Mouse (Mus musculus): ENCODE data around the gene Ier2. TPM values are rescaled to one million over a fixed set of nuclear protein-coding genes. Genes with fewer than 3 reads are reported as not detected.

The Ier2 gene
- polyA plus RNA-seq, 1 experiment from 2014 or later: 43.3 TPM

DNA sequence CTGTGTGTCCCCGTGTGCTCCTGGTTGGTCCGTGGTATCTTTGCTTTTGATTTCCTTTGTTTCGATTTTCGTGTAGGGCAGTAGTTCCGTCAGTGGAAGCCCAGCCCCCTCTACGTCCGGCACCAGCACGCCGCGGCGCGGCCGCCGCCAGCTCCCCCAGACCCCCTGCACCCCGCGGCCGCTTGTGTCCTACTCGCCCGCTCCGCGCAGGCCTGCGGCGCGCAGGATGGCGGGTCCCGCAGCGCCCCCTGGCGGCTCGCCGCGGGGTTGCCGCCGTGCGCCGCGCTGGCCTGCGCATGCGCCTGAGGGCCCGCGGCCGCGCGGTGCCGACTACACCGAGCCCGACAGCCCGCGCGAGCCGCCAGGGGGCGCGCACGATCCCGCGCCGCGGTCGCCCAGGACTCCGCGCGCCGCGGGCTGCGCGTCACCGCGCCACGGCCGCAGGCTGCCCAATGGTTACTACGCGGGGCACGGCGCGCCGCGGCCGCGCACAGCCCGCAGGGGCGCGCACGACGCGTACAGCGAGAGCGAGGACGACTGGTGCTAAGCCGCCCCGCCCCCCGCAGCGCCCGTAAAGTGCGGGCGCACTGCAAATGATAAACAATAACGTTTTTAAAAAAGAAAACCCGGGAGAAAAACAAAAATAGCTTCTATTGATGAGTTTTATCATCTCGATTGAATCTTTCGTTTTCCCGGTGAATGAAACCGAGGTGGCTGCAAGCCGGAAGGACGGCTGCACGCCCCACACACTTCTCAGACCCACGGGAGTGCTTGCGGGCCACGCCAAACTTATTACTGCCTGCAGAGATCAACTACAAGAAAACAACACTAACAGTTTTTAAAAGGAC is 23.3 kb downstream of the Ier2 start:
- Histone ChIP-seq H3K27me3 (ENCODE audit: control insufficient read depth, insufficient read depth, low read length) (no peaks in the 10 kb centered on the region), H3K9ac (ENCODE audit: low read length) (peak overlapping the region; percentile 77), H3K36me3 (ENCODE audit: control insufficient read depth, insufficient read depth) (no peaks in the 10 kb centered on the region), H3K27ac (ENCODE audit: low read length) (peak overlapping the region; percentile 87), H3K4me3 (ENCODE audit: low read length) (peak overlapping the region; percentile 68), H3K9me3 (replicated peaks; ENCODE audit: control insufficient read depth, low read length) (no peaks in the 10 kb centered on the region), H3K4me2 (ENCODE audit: low read depth, low read length) (peak overlapping the region; percentile 72), H3K4me1 (ENCODE audit: control insufficient read depth, insufficient read depth, low read length) (peaks cover 22% of the 10 kb centered on the region)
- ATAC-seq (replicated peaks; ENCODE audit: extremely low read depth, insufficient read depth, low FRiP score): peak; percentile 95
- under 1% methylated on average over 99 of the region's 106 CpGs for WGBS

DNA sequence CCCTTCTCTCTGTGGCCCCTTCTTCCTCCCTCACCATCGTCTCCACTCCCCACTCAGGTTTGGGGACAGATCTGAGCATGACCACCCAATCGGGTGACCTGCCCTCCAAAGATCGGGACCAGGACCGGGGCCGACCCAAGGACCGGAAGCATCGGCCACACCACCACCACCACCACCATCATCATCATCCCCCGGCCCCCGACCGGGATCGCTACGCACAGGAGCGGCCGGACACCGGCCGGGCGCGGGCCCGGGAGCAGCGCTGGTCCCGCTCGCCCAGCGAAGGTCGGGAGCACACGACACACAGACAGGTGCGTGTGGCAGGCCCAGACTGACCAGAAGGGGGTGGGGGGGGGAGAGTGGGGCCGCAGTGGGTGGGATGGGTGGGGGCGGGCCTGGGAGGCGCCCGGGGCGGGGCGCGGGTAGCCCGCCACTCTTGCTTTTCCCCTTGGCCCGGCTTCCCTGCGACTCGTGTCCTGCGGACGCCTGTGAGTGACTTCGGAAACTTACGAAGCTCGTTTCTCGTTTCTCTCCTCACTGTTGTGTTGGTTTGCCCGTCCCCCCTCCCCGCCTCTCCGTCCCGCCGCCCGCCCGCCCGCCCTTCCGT is 24.0 kb downstream of the Ier2 start:
- Histone ChIP-seq H3K27me3 (ENCODE audit: control insufficient read depth, insufficient read depth, low read length) (no peaks in the 10 kb centered on the region), H3K9me3 (replicated peaks; ENCODE audit: control insufficient read depth, low read length) (no peaks in the 10 kb centered on the region), H3K4me3 (ENCODE audit: low read length) (peak overlapping the region; percentile 67), H3K4me2 (ENCODE audit: low read depth, low read length) (peak overlapping the region; percentile 72), H3K27ac (ENCODE audit: low read length) (peak overlapping the region; percentile 87), H3K36me3 (ENCODE audit: control insufficient read depth, insufficient read depth) (no peaks in the 10 kb centered on the region), H3K4me1 (ENCODE audit: control insufficient read depth, insufficient read depth, low read length) (peaks cover 22% of the 10 kb centered on the region), H3K9ac (ENCODE audit: low read length) (peak overlapping the region; percentile 68)
- WGBS: under 1% methylated on average over 51 of the region's 52 CpGs
- ATAC-seq (replicated peaks; ENCODE audit: extremely low read depth, insufficient read depth, low FRiP score): peak; percentile 25

DNA sequence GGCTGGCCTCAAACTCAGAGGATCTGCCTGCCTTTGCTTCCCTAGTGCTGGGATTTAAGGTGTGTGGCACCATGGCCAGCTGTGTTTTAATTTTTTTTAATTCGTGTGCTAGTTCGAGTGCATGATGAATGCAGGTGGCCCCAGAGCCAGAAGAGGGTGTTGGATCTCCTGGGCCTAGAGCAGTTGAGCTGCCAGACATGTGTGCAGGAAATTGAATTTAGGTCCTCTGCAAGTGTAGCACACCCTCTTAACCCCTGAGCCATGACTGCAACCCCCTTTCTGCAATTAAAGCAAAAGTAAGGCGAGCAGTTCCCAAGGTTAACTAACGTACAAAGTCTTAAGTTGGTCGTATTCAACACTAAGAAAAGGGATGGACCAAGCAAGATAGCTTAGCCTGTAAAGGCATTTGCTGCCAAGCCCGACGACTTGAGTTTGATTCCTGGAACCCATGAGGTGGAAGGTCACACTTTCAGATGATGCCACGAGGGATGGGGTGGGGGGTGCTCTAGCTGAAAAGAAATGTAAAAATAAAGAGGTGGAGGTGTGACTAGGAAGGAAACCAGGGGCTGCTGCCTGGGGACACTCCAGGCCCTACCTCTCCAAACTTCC is 24.6 kb downstream of the Ier2 start:
- no peak for ATAC-seq (replicated peaks; ENCODE audit: extremely low read depth, insufficient read depth, low FRiP score)
- Histone ChIP-seq H3K27ac (ENCODE audit: low read length) (no peak overlapping the region), H3K4me2 (ENCODE audit: low read depth, low read length) (peak overlapping the region; percentile 72), H3K9me3 (replicated peaks; ENCODE audit: control insufficient read depth, low read length) (no peaks in the 10 kb centered on the region), H3K4me3 (ENCODE audit: low read length) (peak overlapping the region; percentile 67), H3K27me3 (ENCODE audit: control insufficient read depth, insufficient read depth, low read length) (no peaks in the 10 kb centered on the region), H3K36me3 (ENCODE audit: control insufficient read depth, insufficient read depth) (no peaks in the 10 kb centered on the region), H3K9ac (ENCODE audit: low read length) (peak overlapping the region; percentile 68), H3K4me1 (ENCODE audit: control insufficient read depth, insufficient read depth, low read length) (peaks cover 22% of the 10 kb centered on the region)
- 48% methylated on average over 8 of the region's 8 CpGs for WGBS

DNA sequence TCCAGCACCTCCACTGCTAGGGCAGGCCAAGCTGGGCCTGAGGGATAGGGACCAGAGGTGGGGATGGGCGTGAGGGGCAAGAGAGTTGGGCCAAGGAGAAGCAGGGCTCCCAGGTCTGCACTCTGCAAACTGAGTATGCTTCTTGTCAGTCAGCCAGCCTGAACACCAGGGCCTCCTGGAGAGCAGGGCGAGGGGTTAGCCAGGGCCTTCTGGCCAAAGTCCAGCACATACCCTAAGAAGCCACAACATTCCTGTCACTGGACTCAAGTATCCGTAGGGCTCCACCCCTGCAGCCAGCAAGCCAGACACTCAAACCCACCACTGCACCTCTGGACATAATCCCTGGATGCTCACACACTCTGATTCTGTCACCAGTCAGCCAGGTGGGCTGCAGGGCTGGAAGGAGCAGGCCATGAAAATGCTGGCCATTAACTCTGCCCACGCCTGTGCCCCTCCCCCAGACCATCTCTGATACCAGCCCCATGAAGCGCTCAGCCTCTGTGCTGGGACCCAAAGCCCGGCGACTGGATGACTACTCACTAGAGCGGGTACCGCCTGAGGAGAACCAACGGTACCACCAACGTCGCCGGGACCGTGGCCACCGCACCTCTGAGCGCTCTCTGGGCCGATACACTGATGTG is 26.5 kb downstream of the Ier2 start:
- Histone ChIP-seq H3K4me3 (ENCODE audit: low read length) (no peak overlapping the region), H3K4me1 (ENCODE audit: control insufficient read depth, insufficient read depth, low read length) (peaks cover 22% of the 10 kb centered on the region), H3K9me3 (replicated peaks; ENCODE audit: control insufficient read depth, low read length) (no peaks in the 10 kb centered on the region), H3K9ac (ENCODE audit: low read length) (no peak overlapping the region; the same call in 1 of the 2 replicates), H3K27ac (ENCODE audit: low read length) (no peak overlapping the region), H3K36me3 (ENCODE audit: control insufficient read depth, insufficient read depth) (no peaks in the 10 kb centered on the region), H3K27me3 (ENCODE audit: control insufficient read depth, insufficient read depth, low read length) (no peaks in the 10 kb centered on the region), H3K4me2 (ENCODE audit: low read depth, low read length) (no peak overlapping the region)
- no peak for ATAC-seq (replicated peaks; ENCODE audit: extremely low read depth, insufficient read depth, low FRiP score)
- 78% methylated on average over 17 of the region's 17 CpGs for WGBS

DNA sequence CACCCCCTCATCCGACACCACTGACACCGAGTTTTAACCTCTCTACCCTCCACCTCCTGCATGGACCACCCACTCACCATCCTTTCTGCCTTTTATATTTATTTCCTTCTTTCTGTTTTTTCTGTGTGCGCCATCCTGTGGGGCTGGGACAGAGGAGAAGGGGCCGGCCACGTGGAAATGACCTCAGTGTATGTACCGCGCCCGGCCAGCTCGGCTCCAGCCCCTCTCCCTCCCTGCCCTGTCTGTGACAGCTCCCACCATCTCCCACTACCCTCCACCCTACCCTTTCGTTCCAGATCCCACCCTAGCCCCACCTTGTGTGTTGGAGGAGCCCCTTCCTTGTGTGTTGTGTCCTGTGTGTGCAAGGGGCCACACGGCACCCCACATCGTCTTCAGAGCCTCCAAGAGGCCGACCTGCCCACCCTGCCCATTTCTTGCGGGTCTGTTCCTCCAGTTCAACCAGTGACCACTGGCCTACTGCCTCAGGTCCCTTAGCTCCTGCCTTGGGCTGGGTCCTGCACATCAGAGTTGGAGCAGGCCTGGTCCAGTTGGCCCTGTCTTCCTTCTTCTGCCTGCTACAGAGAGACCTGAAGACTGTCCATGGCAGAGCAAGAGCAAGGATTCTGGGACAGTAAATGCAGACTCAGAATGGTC is 27.1 kb downstream of the Ier2 start:
- H3K4me3 ChIP-seq (ENCODE audit: low read length): no peak overlapping the region
- no peaks in the 10 kb centered on the region for H3K36me3 ChIP-seq (ENCODE audit: control insufficient read depth, insufficient read depth)
- H3K27me3 ChIP-seq (ENCODE audit: control insufficient read depth, insufficient read depth, low read length): no peaks in the 10 kb centered on the region
- 77% methylated on average over 14 of the region's 14 CpGs for WGBS
- no peak overlapping the region for H3K4me2 ChIP-seq (ENCODE audit: low read depth, low read length)
- no peaks in the 10 kb centered on the region for H3K9me3 ChIP-seq (replicated peaks; ENCODE audit: control insufficient read depth, low read length)
- no peak overlapping the region for H3K27ac ChIP-seq (ENCODE audit: low read length)
- peaks cover 22% of the 10 kb centered on the region for H3K4me1 ChIP-seq (ENCODE audit: control insufficient read depth, insufficient read depth, low read length)
- H3K9ac ChIP-seq (ENCODE audit: low read length): peak overlapping the region; percentile 11; the same call in 1 of the 2 replicates
- ATAC-seq (replicated peaks; ENCODE audit: extremely low read depth, insufficient read depth, low FRiP score): no peak

DNA sequence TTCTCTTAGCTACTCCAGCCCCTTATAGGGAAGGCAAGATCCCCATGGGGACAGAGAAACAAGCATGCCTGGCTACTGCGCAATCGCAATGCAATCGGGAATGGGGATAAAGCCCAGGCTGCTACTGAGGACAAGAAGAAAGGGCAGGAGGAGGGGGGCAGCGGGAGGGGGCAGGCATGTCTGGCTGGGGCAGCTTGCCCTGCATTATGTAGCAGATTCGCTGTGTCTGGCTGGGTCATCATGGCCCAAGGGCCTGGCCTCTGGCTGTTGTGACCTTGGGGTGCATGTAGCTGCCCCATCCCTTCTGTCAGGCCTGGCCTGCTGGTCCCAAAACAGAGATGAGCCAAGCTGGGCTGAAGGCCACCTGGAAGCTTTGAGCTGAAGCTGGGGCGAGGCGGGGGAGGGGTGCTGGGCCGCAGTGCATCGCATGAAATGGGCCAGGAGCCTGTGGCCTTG is 27.8 kb downstream of the Ier2 start:
- Histone ChIP-seq H3K9me3 (replicated peaks; ENCODE audit: control insufficient read depth, low read length) (no peaks in the 10 kb centered on the region), H3K4me2 (ENCODE audit: low read depth, low read length) (no peak overlapping the region), H3K4me3 (ENCODE audit: low read length) (no peak overlapping the region), H3K27ac (ENCODE audit: low read length) (no peak overlapping the region), H3K27me3 (ENCODE audit: control insufficient read depth, insufficient read depth, low read length) (no peaks in the 10 kb centered on the region), H3K4me1 (ENCODE audit: control insufficient read depth, insufficient read depth, low read length) (peaks cover 20% of the 10 kb centered on the region), H3K36me3 (ENCODE audit: control insufficient read depth, insufficient read depth) (no peaks in the 10 kb centered on the region), H3K9ac (ENCODE audit: low read length) (no peak overlapping the region; the same call in 1 of the 2 replicates)
- 37% methylated on average over 9 of the region's 9 CpGs for WGBS
- ATAC-seq (replicated peaks; ENCODE audit: extremely low read depth, insufficient read depth, low FRiP score): no peak

DNA sequence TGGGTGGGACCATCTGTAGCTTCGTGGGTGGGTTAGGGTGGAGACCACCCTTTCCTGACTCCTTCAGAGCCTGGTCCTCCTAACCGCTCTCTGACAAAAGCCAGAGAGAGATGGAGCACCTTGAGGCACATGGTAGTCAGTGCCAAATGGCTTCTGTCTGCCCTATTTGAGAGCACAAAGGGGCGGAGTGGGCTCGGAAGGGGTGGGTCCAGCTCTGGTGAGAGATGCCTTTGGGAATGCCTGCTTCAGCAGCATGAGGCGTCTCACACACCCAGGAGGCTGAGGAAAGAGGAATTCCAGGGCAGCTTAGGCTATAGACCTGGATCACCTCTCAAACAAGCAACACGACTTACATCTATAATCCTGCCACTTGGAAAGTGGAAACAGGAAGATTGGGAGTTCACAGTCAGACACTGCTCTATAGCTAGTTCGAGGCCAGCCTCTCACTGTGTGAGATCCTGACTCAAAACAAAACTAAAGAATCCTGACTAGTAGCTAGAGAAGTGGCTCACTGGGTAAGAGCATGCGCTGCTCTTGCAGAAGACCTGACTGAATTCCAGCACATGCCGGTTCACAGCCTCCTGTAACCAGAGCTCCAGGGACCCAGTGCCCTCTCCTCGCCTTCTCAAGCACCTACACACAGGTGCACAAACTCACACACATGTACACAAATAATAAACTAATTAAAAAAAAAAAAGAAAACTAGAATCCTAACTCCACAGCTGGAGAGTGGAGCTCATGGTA is 28.6 kb downstream of the Ier2 start:
- H3K36me3 ChIP-seq (ENCODE audit: control insufficient read depth, insufficient read depth): no peaks in the 10 kb centered on the region
- no peak overlapping the region for H3K4me3 ChIP-seq (ENCODE audit: low read length)
- H3K9ac ChIP-seq (ENCODE audit: low read length): no peak overlapping the region
- no peaks in the 10 kb centered on the region for H3K27me3 ChIP-seq (ENCODE audit: control insufficient read depth, insufficient read depth, low read length)
- WGBS: 49% methylated on average over 10 of the region's 10 CpGs
- H3K9me3 ChIP-seq (replicated peaks; ENCODE audit: control insufficient read depth, low read length): no peaks in the 10 kb centered on the region
- H3K4me2 ChIP-seq (ENCODE audit: low read depth, low read length): no peak overlapping the region
- no peak for ATAC-seq (replicated peaks; ENCODE audit: extremely low read depth, insufficient read depth, low FRiP score)
- H3K27ac ChIP-seq (ENCODE audit: low read length): no peak overlapping the region
- peaks cover 20% of the 10 kb centered on the region for H3K4me1 ChIP-seq (ENCODE audit: control insufficient read depth, insufficient read depth, low read length)

DNA sequence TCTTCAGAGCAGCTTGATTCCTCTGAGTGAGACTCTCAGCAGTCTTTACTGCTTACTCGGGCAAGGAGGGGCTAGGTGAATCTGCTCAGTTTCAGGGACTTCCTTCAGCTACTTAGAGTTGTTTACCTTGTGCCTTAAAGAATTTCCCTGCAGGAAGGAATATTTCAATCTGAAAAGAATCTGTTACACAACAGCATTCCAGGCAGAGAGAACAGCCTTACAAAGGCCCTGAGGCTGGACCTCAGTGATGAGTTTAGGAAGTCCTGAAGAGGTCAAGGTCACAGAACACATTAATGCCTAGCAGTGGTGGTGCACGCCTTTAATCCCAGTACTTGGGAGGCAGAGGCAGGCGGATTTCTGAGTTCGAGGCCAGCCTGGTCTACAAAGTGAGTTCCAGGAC is 30.8 kb downstream of the Ier2 start:
- no peak overlapping the region for H3K9ac ChIP-seq (ENCODE audit: low read length)
- no peaks in the 10 kb centered on the region for H3K36me3 ChIP-seq (ENCODE audit: control insufficient read depth, insufficient read depth)
- no peak overlapping the region for H3K4me3 ChIP-seq (ENCODE audit: low read length)
- H3K27me3 ChIP-seq (ENCODE audit: control insufficient read depth, insufficient read depth, low read length): no peaks in the 10 kb centered on the region
- H3K4me1 ChIP-seq (ENCODE audit: control insufficient read depth, insufficient read depth, low read length): peaks cover 20% of the 10 kb centered on the region
- H3K27ac ChIP-seq (ENCODE audit: low read length): no peak overlapping the region
- no peak for ATAC-seq (replicated peaks; ENCODE audit: extremely low read depth, insufficient read depth, low FRiP score)
- H3K4me2 ChIP-seq (ENCODE audit: low read depth, low read length): no peak overlapping the region
- H3K9me3 ChIP-seq (replicated peaks; ENCODE audit: control insufficient read depth, low read length): no peaks in the 10 kb centered on the region
- WGBS: 93% methylated on average over 4 of the region's 4 CpGs
